Mouse (Mus musculus) embryonic facial prominence, embryonic 13.5 days (tissue): ENCODE measurements around the gene Abhd13. TPM values are rescaled to one million over a fixed set of nuclear protein-coding genes. Genes with fewer than 3 reads are reported as not detected.

Experiments used
- ATAC-seq: fragments of 200-750 bp; cut with Nextera tagmentation; 2 replicates; pipeline ENCODE4 v1.8.0; 2017; ENCODE audit warnings: low read depth; ENCODE audit not compliant: insufficient number of reproducible peaks, insufficient read depth, low FRiP score, low TSS enrichment
- H3K27ac ChIP-seq: fragments of 300-500 bp; sonication (generic); 2 replicates; pipeline ENCODE4 v1.5.1; 2015; ENCODE audit warnings: moderate library complexity, mild to moderate bottlenecking, inconsistent platforms
- H3K27me3 ChIP-seq: fragments of 300-500 bp; sonication (generic); 2 replicates; pipeline ENCODE4 v1.6.1; 2015; ENCODE audit warnings: mild to moderate bottlenecking, inconsistent platforms
- H3K36me3 ChIP-seq: fragments of 300-500 bp; sonication (generic); 2 replicates; pipeline ENCODE4 v1.6.1; 2015; ENCODE audit warnings: mild to moderate bottlenecking, inconsistent platforms
- H3K4me1 ChIP-seq: fragments of 300-500 bp; sonication (generic); 2 replicates; pipeline ENCODE4 v1.6.1; 2015; ENCODE audit warnings: inconsistent platforms
- H3K4me2 ChIP-seq: fragments of 300-500 bp; sonication (generic); 2 replicates; pipeline ENCODE4 v1.6.1; 2015; ENCODE audit warnings: moderate library complexity, mild to moderate bottlenecking, inconsistent platforms
- H3K4me3 ChIP-seq: fragments of 300-500 bp; sonication (generic); 2 replicates; pipeline ENCODE4 v1.5.1; 2015; ENCODE audit warnings: mild to moderate bottlenecking, inconsistent platforms
- H3K9ac ChIP-seq: fragments of 300-500 bp; sonication (generic); 2 replicates; pipeline ENCODE4 v1.6.1; 2015; ENCODE audit warnings: mild to moderate bottlenecking, inconsistent platforms
- H3K9me3 ChIP-seq: fragments of 300-500 bp; sonication (generic); 2 replicates; pipeline ENCODE4 v1.6.1; 2016; ENCODE audit warnings: inconsistent platforms
- WGBS: fragments of 180-500 bp; shearing (Covaris S2); methylation state at CpG from one replicate; pipeline ENCODE4 v1.1.7; 2015; ENCODE audit warnings: mixed read lengths; 5-methylcytosine and 5-hydroxymethylcytosine counted together
- polyA plus RNA-seq: library from polyadenylated mRNA; unstranded; fragments of >200 nt; fragmentation: Nextera tagmentation; extraction: Ambion mirVana; gene quantifications from 2 replicates; pipeline ENCODE4 v1.2.1, GENCODE M21; 2015

Gene Abhd13
- polyA plus RNA-seq, 1 experiment from 2014 or later: 15.9 TPM

DNA sequence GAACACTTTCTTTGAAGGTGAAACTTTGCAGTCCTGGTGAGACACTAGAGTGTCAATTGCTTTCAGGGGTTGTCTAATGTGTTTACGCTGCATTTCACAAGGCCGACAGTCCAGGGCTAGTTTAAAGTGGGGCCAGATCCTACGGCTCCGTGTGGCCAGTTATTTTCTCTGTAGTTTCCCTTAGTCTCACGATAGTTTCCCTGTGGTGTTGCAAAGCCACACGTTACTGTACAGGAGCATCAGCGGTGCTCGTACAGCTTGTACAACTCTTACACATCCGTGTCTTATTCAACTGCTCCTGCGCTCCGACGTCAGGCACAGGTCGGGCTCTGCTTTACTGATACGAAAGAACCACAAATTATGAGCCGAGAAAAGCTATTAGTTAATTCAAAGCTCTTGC, 491 bp upstream of the Abhd13 start:
- no peak for ATAC-seq
- peaks cover 30% of the 10 kb centered on the region for H3K4me1 ChIP-seq
- 38% methylated on average over 15 of the region's 15 CpGs for WGBS
- H3K9me3 ChIP-seq: no peaks in the 10 kb centered on the region
- peak overlapping the region; percentile 90 for H3K4me3 ChIP-seq
- H3K36me3 ChIP-seq: peaks cover 16% of the 10 kb centered on the region
- peak overlapping the region; percentile 93 for H3K9ac ChIP-seq
- peak overlapping the region; percentile 82 for H3K27ac ChIP-seq
- H3K4me2 ChIP-seq: peak overlapping the region; percentile 70
- H3K27me3 ChIP-seq: no peaks in the 10 kb centered on the region

DNA sequence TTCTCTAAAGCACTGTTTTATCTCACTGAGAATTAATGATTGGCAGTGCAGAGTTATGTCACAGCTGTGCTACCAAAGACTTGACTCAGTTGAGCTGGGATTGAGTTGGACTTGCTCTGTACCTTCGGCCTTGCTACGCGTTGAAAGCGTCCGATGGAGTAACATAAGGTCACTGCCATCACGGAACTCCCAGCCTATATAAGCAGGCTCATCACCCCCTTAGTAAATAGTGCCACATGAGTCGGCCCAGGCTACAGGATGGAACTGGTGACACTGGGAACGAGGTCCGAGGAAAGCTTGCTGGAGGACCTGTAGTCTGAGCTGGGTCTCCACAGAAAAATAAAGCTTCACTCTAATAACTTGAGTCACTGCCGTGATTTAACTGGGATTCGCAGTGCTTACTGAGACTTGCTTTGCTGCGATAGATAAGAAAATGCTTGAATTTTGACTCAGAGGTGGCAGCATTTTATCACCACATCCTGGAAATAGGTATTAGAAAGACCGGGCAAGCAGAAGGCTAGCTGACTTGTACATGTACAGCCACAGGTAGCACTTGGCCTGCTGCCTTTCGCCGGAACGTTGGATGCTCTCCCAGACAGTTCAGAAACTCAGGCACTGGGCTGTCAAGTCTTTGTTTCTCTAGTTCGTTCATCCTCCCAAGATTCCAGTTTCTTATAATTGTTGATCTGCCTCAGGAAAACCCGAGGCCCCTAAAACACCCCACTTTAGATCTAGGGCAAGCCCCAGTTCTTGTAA, 1.1 kb downstream of the Abhd13 start:
- peak overlapping the region; percentile 93 for H3K9ac ChIP-seq
- peaks cover 9% of the 10 kb centered on the region for H3K36me3 ChIP-seq
- H3K27ac ChIP-seq: no peak overlapping the region
- WGBS: 63% methylated on average over 18 of the region's 18 CpGs
- peaks cover 30% of the 10 kb centered on the region for H3K4me1 ChIP-seq
- H3K27me3 ChIP-seq: no peaks in the 10 kb centered on the region
- no peak for ATAC-seq
- peak overlapping the region; percentile 70 for H3K4me2 ChIP-seq
- no peaks in the 10 kb centered on the region for H3K9me3 ChIP-seq
- H3K4me3 ChIP-seq: peak overlapping the region; percentile 90

DNA sequence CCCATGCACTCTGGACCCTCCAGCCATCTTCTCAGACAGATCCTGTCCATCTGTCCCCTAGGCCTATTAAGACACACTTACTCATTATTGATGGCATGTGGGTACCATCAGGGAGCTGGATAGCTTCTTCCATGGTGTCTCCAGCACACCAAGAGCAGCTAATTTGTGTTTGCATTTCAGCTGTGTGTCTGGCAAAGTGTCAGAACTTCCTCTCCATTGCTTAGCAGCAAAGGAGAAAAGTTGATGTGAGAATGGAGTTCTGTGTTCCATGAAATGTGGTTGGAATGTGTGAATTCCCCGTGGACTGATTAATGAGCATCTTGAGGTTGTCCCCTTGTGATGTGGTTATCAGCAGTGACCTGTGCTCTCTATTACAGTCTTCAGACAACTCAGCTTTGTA, 2.2 kb downstream of the Abhd13 start:
- H3K9me3 ChIP-seq: no peaks in the 10 kb centered on the region
- H3K9ac ChIP-seq: no peak overlapping the region
- peaks cover 30% of the 10 kb centered on the region for H3K4me1 ChIP-seq
- no peak overlapping the region for H3K4me2 ChIP-seq
- H3K27me3 ChIP-seq: no peaks in the 10 kb centered on the region
- peaks cover 14% of the 10 kb centered on the region for H3K36me3 ChIP-seq
- WGBS: 75% methylated on average over 1 of the region's 1 CpGs
- H3K27ac ChIP-seq: no peak overlapping the region
- no peak overlapping the region for H3K4me3 ChIP-seq
- ATAC-seq: no peak

DNA sequence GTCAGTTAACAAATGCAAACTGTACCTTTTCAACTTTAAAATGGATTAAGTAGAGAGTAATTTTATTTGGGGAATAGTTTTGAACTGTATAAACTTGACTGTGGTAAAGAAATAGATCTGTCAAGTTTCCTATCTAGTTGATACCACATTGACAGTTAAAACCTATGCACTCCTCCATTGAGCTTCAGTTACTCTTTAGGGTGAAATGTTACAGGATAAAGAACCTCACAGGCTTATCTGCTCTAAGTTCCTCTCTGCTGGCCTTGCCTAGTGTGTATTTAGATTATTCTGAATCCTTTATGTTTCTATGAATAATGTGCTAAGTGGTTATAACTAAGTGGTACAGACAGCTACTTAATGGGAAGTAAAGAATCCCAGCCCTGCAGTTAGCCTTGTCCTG, 2.7 kb downstream of the Abhd13 start:
- Histone ChIP-seq H3K4me3 (no peak overlapping the region), H3K9me3 (no peaks in the 10 kb centered on the region), H3K4me1 (peaks cover 27% of the 10 kb centered on the region), H3K9ac (no peak overlapping the region), H3K27me3 (no peaks in the 10 kb centered on the region), H3K36me3 (peaks cover 14% of the 10 kb centered on the region), H3K27ac (no peak overlapping the region), H3K4me2 (no peak overlapping the region)
- ATAC-seq: no peak

DNA sequence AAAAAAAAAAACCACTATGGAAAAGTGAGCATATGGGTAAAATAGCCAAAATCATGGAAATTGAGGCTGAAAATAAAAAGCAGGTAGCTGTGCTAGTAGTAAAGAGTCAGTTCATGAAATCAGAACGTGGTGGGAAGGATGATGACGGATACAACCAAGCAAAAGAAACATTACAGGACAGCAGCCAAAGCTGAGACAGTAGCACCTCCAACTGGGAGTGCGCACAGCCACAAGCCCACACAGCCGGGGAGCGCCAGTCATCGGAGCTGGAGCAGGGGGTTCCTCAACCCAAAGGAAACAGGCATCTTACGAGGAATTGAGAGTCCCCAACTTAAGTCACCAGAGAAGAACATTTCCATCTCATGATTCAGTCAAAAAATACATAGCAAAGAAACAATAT, 26.6 kb downstream of the Abhd13 start:
- no peak for ATAC-seq
- H3K36me3 ChIP-seq: no peaks in the 10 kb centered on the region
- no peaks in the 10 kb centered on the region for H3K9me3 ChIP-seq
- no peak overlapping the region for H3K4me2 ChIP-seq
- H3K4me1 ChIP-seq: peaks cover 9% of the 10 kb centered on the region
- H3K9ac ChIP-seq: no peak overlapping the region
- H3K27me3 ChIP-seq: peaks cover 20% of the 10 kb centered on the region
- H3K4me3 ChIP-seq: no peak overlapping the region
- H3K27ac ChIP-seq: no peak overlapping the region
- WGBS: 80% methylated on average over 7 of the region's 7 CpGs

DNA sequence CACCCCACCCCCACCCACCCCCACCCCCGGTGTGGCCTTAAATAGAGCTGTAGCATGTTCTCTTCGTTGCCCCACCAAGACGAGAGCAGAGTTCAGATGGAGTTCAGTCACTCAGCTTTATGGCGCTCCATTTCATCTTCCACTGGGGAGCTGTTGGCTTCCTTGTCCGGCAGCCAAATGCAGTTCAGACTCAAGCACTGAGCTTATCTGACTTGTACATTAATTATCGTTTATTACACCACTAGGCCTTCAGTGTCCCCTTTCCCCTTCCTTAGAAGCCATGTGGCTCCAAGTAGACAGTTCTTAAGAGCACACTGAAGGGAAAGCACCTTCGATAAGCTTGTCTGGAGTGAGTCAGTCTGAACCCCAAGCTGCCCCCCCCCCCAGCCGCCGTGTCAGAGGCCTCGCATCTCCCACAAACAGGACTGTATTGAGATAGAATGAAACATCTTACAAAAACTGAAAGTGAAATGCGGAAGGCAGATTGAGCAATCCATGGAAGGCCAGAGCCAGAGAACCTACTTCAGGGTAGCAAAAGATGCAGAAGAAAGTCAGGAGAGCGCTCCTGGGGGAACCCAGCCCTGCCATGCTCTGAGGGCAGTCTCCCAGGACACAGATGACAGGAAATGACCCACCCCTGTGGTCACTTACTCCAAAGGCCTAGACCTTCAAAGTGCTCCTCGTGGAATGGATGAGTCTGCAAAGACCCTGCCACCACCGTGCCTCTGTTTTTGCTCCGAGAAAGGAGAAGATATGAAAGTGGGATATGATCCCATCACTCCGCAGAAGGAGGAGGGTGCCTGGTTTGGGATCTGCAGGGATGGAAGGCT, 28.9 kb downstream of the Abhd13 start, which contains the start of gene Tnfsf13b:
Gene Tnfsf13b (plus strand): TSS at position 312 of the 830 bp plus-strand sequence.
- Histone ChIP-seq H3K4me2 (peak within 1 kb of the TSS; percentile 74), H3K4me3 (peak within 1 kb of the TSS; percentile 39), H3K4me1 (peaks cover 9% of the 10 kb centered on the region), H3K27me3 (peaks cover 21% of the 10 kb centered on the region), H3K9me3 (no peaks in the 10 kb centered on the region), H3K27ac (no peak within 1 kb of the TSS), H3K9ac (peak within 1 kb of the TSS; percentile 57), H3K36me3 (no peaks in the 10 kb centered on the region)
- WGBS: 69% methylated on average over 16 of the region's 16 CpGs
- no peak for ATAC-seq

DNA sequence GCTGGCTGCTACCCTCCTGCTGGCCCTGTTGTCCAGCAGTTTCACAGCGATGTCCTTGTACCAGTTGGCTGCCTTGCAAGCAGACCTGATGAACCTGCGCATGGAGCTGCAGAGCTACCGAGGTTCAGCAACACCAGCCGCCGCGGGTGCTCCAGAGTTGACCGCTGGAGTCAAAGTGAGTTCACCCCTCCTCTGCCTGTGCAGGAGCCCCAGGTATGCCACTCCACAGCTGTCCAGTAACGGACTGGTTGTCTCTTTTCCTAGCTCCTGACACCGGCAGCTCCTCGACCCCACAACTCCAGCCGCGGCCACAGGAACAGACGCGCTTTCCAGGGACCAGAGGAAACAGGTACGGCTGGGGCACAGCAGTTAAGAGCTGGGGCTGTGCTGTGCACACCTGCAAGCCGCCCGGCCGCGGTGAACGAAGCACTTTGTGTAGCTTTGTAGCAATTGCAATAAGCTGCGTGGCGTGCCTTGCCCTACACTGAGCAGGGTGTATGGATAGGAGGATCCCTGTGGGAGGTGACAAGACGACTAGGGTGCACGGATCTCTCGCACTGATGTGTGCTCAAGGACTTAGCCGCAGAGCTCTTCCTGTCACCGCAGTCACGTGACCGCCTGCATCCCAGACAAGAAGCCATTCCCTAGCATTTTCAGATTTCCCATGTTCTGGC, 29.6 kb downstream of the Abhd13 start:
- H3K27me3 ChIP-seq: peaks cover 21% of the 10 kb centered on the region
- peak overlapping the region; percentile 39 for H3K4me3 ChIP-seq
- no peak overlapping the region for H3K27ac ChIP-seq
- no peak for ATAC-seq
- H3K36me3 ChIP-seq: no peaks in the 10 kb centered on the region
- H3K9me3 ChIP-seq: no peaks in the 10 kb centered on the region
- H3K4me2 ChIP-seq: peak overlapping the region; percentile 74
- 5% methylated on average over 29 of the region's 29 CpGs for WGBS
- peak overlapping the region; percentile 57 for H3K9ac ChIP-seq
- H3K4me1 ChIP-seq: peaks cover 9% of the 10 kb centered on the region

DNA sequence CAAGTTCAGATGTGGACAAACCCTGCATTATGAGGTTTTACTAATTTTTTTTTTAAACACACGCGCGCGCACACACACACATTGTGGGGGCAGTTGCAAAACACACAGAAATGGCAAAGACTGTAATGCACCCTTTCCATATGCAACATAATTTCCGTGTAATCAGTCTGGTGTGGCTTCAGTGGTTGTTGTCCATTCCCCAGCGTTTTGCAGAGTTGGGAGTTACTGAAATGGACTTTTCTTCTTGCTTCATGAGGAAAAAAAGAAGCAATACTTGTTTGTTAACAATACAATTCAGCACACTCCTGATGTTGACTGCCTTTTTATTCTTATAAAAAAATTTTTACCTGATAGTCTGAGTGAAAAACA, 30.1 kb downstream of the Abhd13 start:
- Histone ChIP-seq H3K27ac (no peak overlapping the region), H3K9me3 (no peaks in the 10 kb centered on the region), H3K4me2 (peak overlapping the region; percentile 74), H3K4me3 (peak overlapping the region; percentile 39), H3K27me3 (peaks cover 21% of the 10 kb centered on the region), H3K36me3 (no peaks in the 10 kb centered on the region), H3K4me1 (peaks cover 9% of the 10 kb centered on the region), H3K9ac (0 out of 2 replicates have a peak overlapping the region, but pooled peaks have one; percentile 57)
- ATAC-seq: no peak
- 37% methylated on average over 6 of the region's 6 CpGs for WGBS

DNA sequence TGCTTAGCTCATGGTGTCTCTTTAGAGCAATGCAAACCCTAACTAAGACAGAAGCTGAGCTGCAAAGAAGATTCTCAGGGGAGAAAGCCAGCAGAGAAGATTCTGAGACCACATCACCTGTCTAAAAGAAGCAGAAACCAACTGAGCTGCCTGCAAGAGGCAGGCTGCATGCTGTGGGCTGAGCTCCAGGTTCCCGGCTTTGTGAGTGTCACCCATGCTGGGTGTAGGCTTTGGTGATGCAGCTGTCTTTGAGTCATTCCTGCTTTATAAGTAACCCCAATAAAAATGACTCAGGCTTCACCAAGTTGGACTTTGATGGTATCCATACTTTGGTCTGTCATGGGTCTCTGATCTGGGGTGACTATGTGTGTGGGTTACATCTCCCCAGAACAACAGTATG, 38.7 kb downstream of the Abhd13 start:
- Histone ChIP-seq H3K4me1 (no peaks in the 10 kb centered on the region), H3K4me3 (no peak overlapping the region), H3K27me3 (no peaks in the 10 kb centered on the region), H3K9ac (no peak overlapping the region), H3K27ac (no peak overlapping the region), H3K9me3 (no peaks in the 10 kb centered on the region), H3K36me3 (no peaks in the 10 kb centered on the region), H3K4me2 (no peak overlapping the region)
- no peak for ATAC-seq
- WGBS: 83% methylated on average over 1 of the region's 1 CpGs

DNA sequence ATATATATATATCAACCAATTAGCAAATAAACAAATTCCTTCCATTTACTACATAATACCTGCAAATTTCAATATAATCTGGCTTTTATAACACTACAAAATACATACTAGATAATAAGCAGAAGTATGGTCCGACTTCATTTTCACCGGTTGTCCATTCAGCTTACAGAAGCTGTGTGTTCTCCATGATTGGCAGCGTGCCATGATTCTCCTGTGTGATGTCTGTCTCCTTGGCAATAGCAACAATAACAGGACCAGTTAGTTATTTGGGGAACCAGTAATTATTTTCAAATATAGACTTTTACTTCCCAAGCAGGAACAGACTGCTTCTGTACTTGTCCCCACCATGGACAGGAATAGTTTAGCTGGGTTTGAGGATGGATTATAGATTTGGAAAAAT, 39.7 kb downstream of the Abhd13 start:
- no peaks in the 10 kb centered on the region for H3K27me3 ChIP-seq
- WGBS: 79% methylated on average over 3 of the region's 3 CpGs
- H3K4me3 ChIP-seq: no peak overlapping the region
- H3K36me3 ChIP-seq: no peaks in the 10 kb centered on the region
- H3K4me1 ChIP-seq: no peaks in the 10 kb centered on the region
- no peak overlapping the region for H3K9ac ChIP-seq
- H3K9me3 ChIP-seq: no peaks in the 10 kb centered on the region
- no peak overlapping the region for H3K27ac ChIP-seq
- H3K4me2 ChIP-seq: no peak overlapping the region
- no peak for ATAC-seq

DNA sequence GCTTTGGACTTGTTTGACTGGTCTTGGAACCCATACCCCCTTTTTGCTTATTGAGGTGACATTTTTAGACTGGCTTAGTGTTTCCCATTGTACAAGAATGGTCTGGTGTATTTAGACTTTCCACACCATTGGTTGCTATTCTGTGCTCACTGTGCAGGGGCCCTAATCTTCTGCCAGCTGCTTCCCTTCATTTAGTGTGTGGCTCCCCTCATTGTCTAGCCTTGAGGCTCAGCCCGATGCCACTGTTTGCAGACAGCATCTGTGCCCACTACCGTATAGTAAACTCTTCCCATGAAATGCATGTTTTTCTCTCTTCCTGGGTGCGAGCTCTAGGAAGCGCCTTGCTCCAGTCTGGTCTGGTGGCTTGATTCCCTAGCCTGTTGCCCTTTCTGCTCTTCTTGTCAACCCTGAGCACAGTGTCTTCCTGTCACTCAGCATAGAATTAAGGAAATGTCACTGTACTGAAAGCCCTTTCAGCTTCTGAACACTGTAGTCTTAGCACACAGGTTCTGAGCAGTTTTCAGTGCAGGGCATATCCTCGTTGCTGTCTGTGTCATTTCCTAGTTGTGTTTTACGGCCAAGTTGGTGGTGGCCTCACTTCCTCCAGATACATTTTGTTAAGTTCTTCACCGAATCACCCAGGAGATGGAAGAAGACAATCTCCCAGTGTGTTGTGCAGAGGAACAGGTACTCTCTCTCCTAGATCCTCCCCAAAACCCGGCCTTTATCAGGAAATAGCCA, 53.0 kb downstream of the Abhd13 start:
- Histone ChIP-seq H3K27ac (no peak overlapping the region), H3K9me3 (no peaks in the 10 kb centered on the region), H3K27me3 (no peaks in the 10 kb centered on the region), H3K4me1 (no peaks in the 10 kb centered on the region), H3K4me2 (no peak overlapping the region), H3K36me3 (no peaks in the 10 kb centered on the region), H3K9ac (no peak overlapping the region), H3K4me3 (no peak overlapping the region)
- 78% methylated on average over 8 of the region's 8 CpGs for WGBS
- no peak for ATAC-seq
